Mouse (Mus musculus) CH12.LX (cell line): ENCODE results near the gene Ifna4. TPM values are rescaled to one million over a fixed set of nuclear protein-coding genes. Genes with fewer than 3 reads are reported as not detected.

Source experiments
- DNase-seq: peaks from one replicate; pipeline ENCODE4 v3.0.0-alpha.2; 2013; ENCODE audit errors: extremely low read depth
- H3K27ac ChIP-seq: 2 replicates; pipeline ENCODE4 v1.5.1; 2012; ENCODE audit warnings: low read depth, mild to moderate bottlenecking, control low read depth, moderate library complexity; ENCODE audit not compliant: insufficient read depth
- H3K27me3 ChIP-seq: replicated peaks from 2 replicates; pipeline ENCODE3; 2012; ENCODE audit warnings: inconsistent platforms
- H3K36me3 ChIP-seq, 2 experiments: replicated peaks in 1 of 2; 2 replicates each; pipeline versions ENCODE3 to v1.6.1; 2012; ENCODE audit warnings: inconsistent platforms in 1 of 2, low read length in 1 of 2, mild to moderate bottlenecking in 1 of 2, mixed read lengths in 1 of 2, moderate library complexity in 1 of 2; ENCODE audit not compliant: control insufficient read depth in 1 of 2, insufficient read depth in 1 of 2
- H3K4me1 ChIP-seq, 2 experiments: 2 replicates each; pipeline ENCODE4 v1.6.1; 2012; ENCODE audit warnings: inconsistent platforms in 1 of 2, moderate library complexity in 1 of 2; ENCODE audit not compliant: insufficient read depth in 2 of 2, control insufficient read depth in 1 of 2
- H3K4me2 ChIP-seq: 2 replicates; pipeline ENCODE4 v1.6.1; 2012; ENCODE audit warnings: low read depth, mild to moderate bottlenecking, control low read depth; ENCODE audit not compliant: poor library complexity, insufficient read depth, severe bottlenecking
- H3K4me3 ChIP-seq, 3 experiments: fragments of 150-350 bp in 1 of 3; sonication (generic) in 1 of 3; replicated peaks in 1 of 3; 2 replicates each; pipeline versions ENCODE3 to v1.5.1; 2011 to 2012; ENCODE audit warnings: low read depth in 2 of 3, low read length in 2 of 3, mild to moderate bottlenecking in 2 of 3, moderate library complexity in 2 of 3, control low read depth in 1 of 3, improper control_type of control experiment in 1 of 3, inconsistent platforms in 1 of 3, mixed read lengths in 1 of 3; ENCODE audit not compliant: poor library complexity in 1 of 3
- H3K79me2 ChIP-seq: replicated peaks from 2 replicates; pipeline ENCODE4 v1.6.1; 2012; ENCODE audit warnings: mild to moderate bottlenecking, moderate library complexity; ENCODE audit not compliant: control insufficient read depth, poor library complexity, insufficient read depth, severe bottlenecking; ENCODE audit errors: extremely low read depth
- H3K9ac ChIP-seq: 2 replicates; pipeline ENCODE4 v1.6.1; 2012; ENCODE audit warnings: low read depth, mild to moderate bottlenecking, control low read depth, moderate library complexity; ENCODE audit not compliant: insufficient read depth
- H3K9me3 ChIP-seq: replicated peaks from 2 replicates; pipeline ENCODE3; 2012; ENCODE audit warnings: low read length, inconsistent platforms, mixed read lengths
- BHLHE40 ChIP-seq: IDR thresholded peaks from 2 replicates; pipeline ENCODE4 v1.6.1; 2011; ENCODE audit warnings: mild to moderate bottlenecking, low read depth, low read length, improper control_type of control experiment
- CHD1 ChIP-seq: IDR thresholded peaks from 2 replicates; pipeline ENCODE4 v1.6.1; 2012; ENCODE audit warnings: low read depth, low read length, improper control_type of control experiment, inconsistent platforms
- CHD2 ChIP-seq: IDR thresholded peaks from 2 replicates; pipeline ENCODE4 v1.6.1; 2011; ENCODE audit warnings: low read length, improper control_type of control experiment
- GABPA ChIP-seq: IDR thresholded peaks from 2 replicates; pipeline ENCODE4 v1.6.1; 2012; ENCODE audit warnings: low read depth, low read length, improper control_type of control experiment, inconsistent platforms; ENCODE audit not compliant: insufficient replicate concordance
- HCFC1 ChIP-seq: IDR thresholded peaks from 2 replicates; pipeline ENCODE4 v1.6.1; 2012; ENCODE audit warnings: low read depth, mild to moderate bottlenecking, inconsistent platforms, low read length, improper control_type of control experiment
- IRF4 ChIP-seq: IDR thresholded peaks from 2 replicates; pipeline ENCODE4 v1.6.1; 2014; ENCODE audit warnings: low read depth, mild to moderate bottlenecking, inconsistent platforms, low read length, improper control_type of control experiment
- JUN ChIP-seq: IDR thresholded peaks from 2 replicates; pipeline ENCODE4 v1.6.1; 2011; ENCODE audit warnings: low read depth, mild to moderate bottlenecking, low read length, improper control_type of control experiment, moderate library complexity; ENCODE audit not compliant: insufficient read depth
- JUND ChIP-seq: conservative IDR thresholded peaks from 2 replicates; pipeline ENCODE4 v1.6.1; 2011; ENCODE audit warnings: low read depth, low read length, improper control_type of control experiment
- MAFK ChIP-seq: IDR thresholded peaks from 2 replicates; pipeline ENCODE4 v1.6.1; 2011; ENCODE audit warnings: low read length, improper control_type of control experiment; ENCODE audit not compliant: insufficient replicate concordance
- MEF2A ChIP-seq: IDR thresholded peaks from 2 replicates; pipeline ENCODE4 v1.6.1; 2014; ENCODE audit warnings: low read depth, mild to moderate bottlenecking, inconsistent platforms, low read length, improper control_type of control experiment, borderline replicate concordance
- NELFE ChIP-seq: IDR thresholded peaks from 2 replicates; pipeline ENCODE4 v1.6.1; 2011; ENCODE audit warnings: low read depth, low read length, improper control_type of control experiment
- RCOR1 ChIP-seq: conservative IDR thresholded peaks from 2 replicates; pipeline ENCODE4 v1.6.1; 2012; ENCODE audit warnings: low read depth, mild to moderate bottlenecking, inconsistent platforms, low read length, improper control_type of control experiment
- SMC3 ChIP-seq: IDR thresholded peaks from 2 replicates; pipeline ENCODE4 v1.6.1; 2011; ENCODE audit warnings: low read depth, low read length, improper control_type of control experiment
- TBP ChIP-seq: conservative IDR thresholded peaks from 2 replicates; pipeline ENCODE4 v1.6.1; 2011; ENCODE audit warnings: low read depth, low read length, improper control_type of control experiment
- USF2 ChIP-seq: conservative IDR thresholded peaks from 2 replicates; pipeline ENCODE4 v1.6.1; 2011; ENCODE audit warnings: low read depth, low read length, improper control_type of control experiment
- ZC3H11A ChIP-seq: IDR thresholded peaks from 2 replicates; pipeline ENCODE4 v1.6.1; 2012; ENCODE audit warnings: low read depth, mild to moderate bottlenecking, inconsistent platforms, low read length, improper control_type of control experiment
- ZMIZ1 ChIP-seq: IDR thresholded peaks from 2 replicates; pipeline ENCODE4 v1.6.1; 2012; ENCODE audit warnings: low read depth, mild to moderate bottlenecking, inconsistent platforms, low read length, improper control_type of control experiment
- dilution Hi-C: fragments of 300-500 bp; cut with MboI; formaldehyde crosslinking; loops from 2 replicates; pipeline ENCODE4 v1.14.3; 2020; ENCODE audit warnings: low sequenced_read_pairs; ENCODE audit not compliant: extremely low pct_unique_long_range_greater_than_20kb, extremely low pct_ligation_motif_present
- in situ Hi-C: fragments of 300-500 bp; cut with MboI; formaldehyde crosslinking; loops from 3 replicates; pipeline ENCODE4 v1.14.3; 2019; ENCODE audit warnings: low sequenced_read_pairs, low pct_ligation_motif_present, low pct_unique_long_range_greater_than_20kb, mixed read lengths
- polyA plus RNA-seq: library from polyadenylated mRNA; unstranded; fragments of >175 nt; gene quantifications from 2 replicates; pipeline ENCODE4 v1.2.1, GENCODE M21; 2012; ENCODE audit warnings: low read depth; ENCODE audit not compliant: insufficient read length
- total RNA-seq, 2 experiments: library from RNA; depleted of rRNA; stranded (reverse); fragments of 300-350 nt in 1 of 2; fragments of >200 nt in 1 of 2; gene quantifications; 2 replicates each; pipeline ENCODE4 v1.2.3; 2012 to 2014

The Ifna4 gene
- total and polyA plus RNA-seq, 3 experiments = not detected

- Histone ChIP-seq H3K4me3 (no peak within 1 kb of the TSS), H3K4me1 (no peaks in the 10 kb centered on the region), H3K27me3 (peaks cover 49% of the 10 kb centered on the region), H3K79me2 (no peaks in the 10 kb centered on the region), H3K9ac (no peak within 1 kb of the TSS), H3K4me2 (no peak within 1 kb of the TSS), H3K27ac (no peak within 1 kb of the TSS), H3K36me3 (no peaks in the 10 kb centered on the region), H3K9me3 (no peaks in the 10 kb centered on the region)
- no peak for TF ChIP-seq GABPA
- no peak for TF ChIP-seq JUND
- no peak for TF ChIP-seq RCOR1
- no peak for TF ChIP-seq MAFK
- TF ChIP-seq HCFC1 = no peak
- no peak for TF ChIP-seq CHD1
- TF ChIP-seq NELFE = no peak
- no peak for TF ChIP-seq JUN
- no peak for TF ChIP-seq CHD2
- TF ChIP-seq IRF4 = no peak
- no peak for TF ChIP-seq SMC3
- DNase-seq = no peak
- dilution Hi-C loops = no loop called here
- in situ Hi-C loops = no loop called here
Observed at GRCm38 (mm10) chr4:88849698-88850097, 8.0 kb downstream of the Ifna4 start, which contains the start of gene Ifna1. Ifna1 (plus strand) TSS chr4:88850087.

DNA sequence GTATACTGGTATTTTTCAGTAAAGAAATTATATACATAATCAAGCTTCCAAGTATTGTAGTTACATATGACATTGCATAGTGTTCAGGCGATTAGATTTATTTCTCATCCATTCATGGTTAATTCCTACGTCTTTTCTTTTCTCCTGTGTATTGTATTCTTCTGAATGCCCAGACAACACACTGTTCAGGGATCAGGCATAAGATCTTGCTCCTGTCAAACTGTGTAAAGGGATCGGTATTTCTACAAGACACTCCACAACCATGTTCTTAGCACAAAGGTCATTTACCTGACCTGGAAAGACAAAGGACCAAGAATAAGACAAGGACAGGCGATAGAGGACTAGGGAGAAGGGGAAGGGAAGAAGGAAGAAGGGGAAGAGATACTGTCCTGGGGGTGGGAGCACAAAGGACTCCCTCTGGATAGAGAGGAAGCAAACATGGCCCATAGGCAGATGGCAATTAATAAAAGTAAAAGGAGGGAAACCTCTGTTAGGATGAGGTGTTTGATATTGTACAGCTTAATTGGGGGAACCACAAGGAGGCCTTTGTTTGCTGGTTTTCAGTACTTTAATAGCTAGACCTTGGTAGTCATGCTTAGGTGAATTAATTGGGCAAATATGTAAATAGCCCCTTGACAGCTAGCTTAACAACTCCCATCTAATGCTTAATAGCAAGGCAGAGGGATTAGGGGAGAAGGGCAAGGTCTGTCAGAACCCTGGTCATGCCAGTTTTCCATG is 9.5 kb downstream of the Ifna4 start:
- dilution Hi-C loops (no loop called here), in situ Hi-C loops (no loop called here)
- peaks cover 41% of the 10 kb centered on the region for H3K27me3 ChIP-seq
- H3K9ac ChIP-seq = no peak overlapping the region
- H3K4me1 ChIP-seq = no peaks in the 10 kb centered on the region
- no peak overlapping the region for H3K4me2 ChIP-seq
- TF ChIP-seq CHD1 (no peak), MEF2A (no peak), TBP (no peak), BHLHE40 (no peak), ZMIZ1 (no peak), USF2 (no peak), ZC3H11A (no peak), GABPA (no peak)
- no peaks in the 10 kb centered on the region for H3K79me2 ChIP-seq
- H3K4me3 ChIP-seq = no peak overlapping the region
- peaks cover 2% of the 10 kb centered on the region for H3K9me3 ChIP-seq
- H3K27ac ChIP-seq = no peak overlapping the region
- H3K36me3 ChIP-seq = no peaks in the 10 kb centered on the region
- no peak for DNase-seq
